Mouse (Mus musculus) liver, embryonic 14.5 days (tissue): ENCODE data around the gene Hist1h3g. TPM values are rescaled to one million over a fixed set of nuclear protein-coding genes. Genes with fewer than 3 reads are reported as not detected.
"Not testable (repeated sequence)": the region's sequence is repeated elsewhere in the genome, so short reads cannot be mapped to it uniquely, and the experiment has no call there.

Source experiments
- ATAC-seq: fragments of 200-750 bp; cut with Nextera tagmentation; 2 replicates; pipeline ENCODE4 v1.8.0; 2017; ENCODE audit warnings: moderate number of reproducible peaks, mild to moderate bottlenecking, moderate library complexity; ENCODE audit not compliant: insufficient read depth
- DNase-seq, 3 experiments: peaks; one replicate each; pipeline ENCODE4 v3.0.0-alpha.2; 2012 to 2013; ENCODE audit warnings: low read depth in 3 of 3, low spot score in 3 of 3
- H3K27ac ChIP-seq: fragments of 300-500 bp; sonication (generic); 2 replicates; pipeline ENCODE4 v1.5.1; 2014; ENCODE audit warnings: moderate library complexity, mild to moderate bottlenecking, control low read depth, inconsistent platforms
- H3K27me3 ChIP-seq: fragments of 300-500 bp; sonication (generic); 2 replicates; pipeline ENCODE4 v1.6.1; 2014; ENCODE audit warnings: mild to moderate bottlenecking, low read length, moderate library complexity; ENCODE audit not compliant: control insufficient read depth, insufficient read depth
- H3K36me3 ChIP-seq: fragments of 300-500 bp; sonication (generic); replicated peaks from 2 replicates; pipeline ENCODE4 v1.6.1; 2014; ENCODE audit warnings: low read depth; ENCODE audit not compliant: control insufficient read depth, insufficient read depth
- H3K4me1 ChIP-seq, 2 experiments: fragments of 200-500 bp in 1 of 2; fragments of 300-500 bp in 1 of 2; sonication (generic) in 1 of 2; replicated peaks; 2 replicates each; pipeline ENCODE4 v1.6.1; 2012 to 2014; ENCODE audit warnings: antibody characterized with exemption in 1 of 2, inconsistent platforms in 1 of 2, low read length in 1 of 2; ENCODE audit not compliant: control insufficient read depth in 2 of 2, insufficient read depth in 2 of 2
- H3K4me2 ChIP-seq: fragments of 300-500 bp; sonication (generic); 2 replicates; pipeline ENCODE4 v1.6.1; 2014; ENCODE audit warnings: low read depth, mild to moderate bottlenecking, control low read depth, moderate library complexity
- H3K4me3 ChIP-seq, 2 experiments: fragments of 200-500 bp in 1 of 2; fragments of 300-500 bp in 1 of 2; sonication (generic) in 1 of 2; 2 replicates each; pipeline ENCODE4 v1.5.1; 2012 to 2014; ENCODE audit warnings: low read depth in 2 of 2, low read length in 2 of 2, mild to moderate bottlenecking in 2 of 2, control low read depth in 1 of 2, inconsistent platforms in 1 of 2, moderate library complexity in 1 of 2; ENCODE audit not compliant: insufficient read depth in 1 of 2
- H3K9ac ChIP-seq: fragments of 300-500 bp; sonication (generic); replicated peaks from 2 replicates; pipeline ENCODE4 v1.6.1; 2014; ENCODE audit warnings: mild to moderate bottlenecking, control low read depth, moderate library complexity
- H3K9me3 ChIP-seq: fragments of 300-500 bp; sonication (generic); 2 replicates; pipeline ENCODE4 v1.6.1; 2016; ENCODE audit warnings: low read length, mixed read lengths; ENCODE audit not compliant: control insufficient read depth
- CTCF ChIP-seq: IDR thresholded peaks from 2 replicates; pipeline ENCODE4 v1.5.1; 2016; ENCODE audit warnings: antibody characterized with exemption, low read depth, control low read depth
- EP300 ChIP-seq: IDR thresholded peaks from 2 replicates; pipeline ENCODE4 v1.6.1; 2016; ENCODE audit warnings: antibody characterized with exemption, low read depth
- WGBS: fragments of 180-500 bp; shearing (Covaris S2); extraction: QIAGEN DNeasy Blood & Tissue Kit; methylation state at CpG from one replicate; pipeline ENCODE4 v1.1.7; 2014; ENCODE audit not compliant: insufficient replicate concordance; 5-methylcytosine and 5-hydroxymethylcytosine counted together
- polyA plus RNA-seq, 2 experiments: library from polyadenylated mRNA; depleted of rRNA in 1 of 2; stranded (reverse) in 1 of 2; unstranded in 1 of 2; fragments of >200 nt; fragmentation: Nextera tagmentation in 1 of 2; extraction: Ambion mirVana in 1 of 2; gene quantifications; 2 replicates each; pipeline versions ENCODE4 v1.2.1 to v1.2.3; 2012 to 2014

Hist1h3g gene
- polyA plus RNA-seq, 2 experiments, result 8.6 to 48.1 TPM

DNA sequence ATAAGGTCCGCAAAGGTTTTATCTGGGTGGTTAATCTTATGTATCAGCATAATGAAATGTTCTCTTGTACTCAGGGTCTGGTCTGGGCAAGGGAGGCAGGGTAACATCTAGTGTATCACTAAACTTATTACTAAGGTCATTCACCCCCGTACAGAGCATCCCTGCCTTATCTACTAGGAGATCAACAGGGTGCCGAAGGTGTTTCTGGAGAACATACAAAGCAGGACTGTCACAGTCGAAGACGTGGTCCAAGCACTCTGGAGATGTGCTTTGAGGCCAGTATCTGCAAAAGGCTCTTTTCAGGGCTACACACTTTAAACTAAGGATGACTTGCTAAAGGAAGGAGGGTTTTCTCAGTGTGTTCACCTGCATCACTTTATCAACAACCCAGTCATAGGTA, 11.5 kb downstream of the Hist1h3g start:
- Histone ChIP-seq H3K9ac (peak overlapping the region; percentile 28; the same call in 1 of the 2 replicates), H3K4me1 (peaks cover 5 to 15% of the 10 kb centered on the region in 2 experiments), H3K4me2 (peak overlapping the region; percentile 60), H3K27me3 (no peaks in the 10 kb centered on the region), H3K27ac (peak overlapping the region; percentile 89), H3K4me3 (no peak overlapping the region), H3K9me3 (no peaks in the 10 kb centered on the region), H3K36me3 (no peaks in the 10 kb centered on the region)
- TF ChIP-seq CTCF, result no peak
- no peak for TF ChIP-seq EP300
- WGBS, result 69% methylated on average over 5 of the region's 5 CpGs
- DNase-seq (no peak), ATAC-seq (no peak)

DNA sequence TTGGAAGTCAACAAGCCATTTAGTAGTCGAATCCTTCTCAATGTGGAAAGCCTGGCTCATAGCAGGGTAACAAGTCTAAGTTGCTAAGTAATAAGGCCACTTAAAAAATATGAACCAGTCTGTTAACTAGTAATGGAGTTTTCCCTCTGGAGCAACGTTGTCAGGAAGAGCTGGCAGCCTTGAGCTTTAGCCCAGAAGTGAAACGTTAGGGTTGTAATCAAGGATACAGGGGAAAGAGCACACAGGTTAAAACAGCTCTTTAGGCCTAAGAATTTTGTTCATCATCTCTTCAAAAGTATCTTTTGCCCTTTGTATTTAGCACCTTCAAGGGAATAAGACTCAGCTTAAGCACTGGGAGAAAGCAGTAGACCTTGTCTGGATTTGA, 15.5 kb downstream of the Hist1h3g start:
- H3K9ac ChIP-seq, result peak overlapping the region; percentile 89
- H3K27me3 ChIP-seq, result no peaks in the 10 kb centered on the region
- peak; percentile 6; the same call in 1 of the 2 replicates for ATAC-seq

DNA sequence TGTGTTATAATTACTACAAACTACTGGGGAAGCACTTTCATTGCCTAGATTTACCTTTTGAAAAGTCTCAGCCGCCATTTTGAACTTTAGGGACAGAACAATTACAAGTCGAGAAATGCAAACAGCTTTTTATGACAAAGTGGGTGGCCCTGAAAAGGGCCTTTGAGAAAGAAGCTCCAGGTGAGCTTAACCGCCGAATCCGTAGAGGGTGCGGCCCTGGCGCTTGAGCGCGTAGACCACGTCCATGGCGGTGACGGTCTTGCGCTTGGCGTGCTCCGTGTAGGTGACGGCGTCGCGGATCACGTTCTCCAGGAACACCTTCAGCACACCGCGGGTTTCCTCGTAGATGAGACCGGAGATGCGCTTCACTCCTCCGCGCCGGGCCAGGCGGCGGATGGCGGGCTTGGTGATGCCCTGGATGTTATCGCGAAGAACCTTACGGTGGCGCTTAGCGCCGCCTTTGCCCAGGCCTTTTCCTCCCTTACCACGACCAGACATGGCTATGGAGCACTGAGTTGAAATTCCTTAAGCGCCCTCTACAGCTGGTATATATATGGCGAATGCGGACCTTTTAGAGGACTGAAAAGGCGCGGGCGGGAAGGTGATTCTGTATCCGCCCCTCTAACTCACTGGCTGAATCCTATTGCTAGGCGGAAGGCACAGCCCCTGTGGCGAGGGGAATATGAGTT, 16.1 kb downstream of the Hist1h3g start, which contains the start of gene Hist1h4f:
Gene Hist1h4f, minus strand, starts transcription at position 503 of the 689 bp plus-strand sequence.
- ATAC-seq, result peak; percentile 62
- WGBS, result 0% methylated on average over 45 of the region's 47 CpGs
- H3K36me3 ChIP-seq, H3K9me3 ChIP-seq, H3K27me3 ChIP-seq: not testable (repeated sequence)
- H3K4me2 ChIP-seq, result peak within 1 kb of the TSS; percentile 66
- TF ChIP-seq EP300 (peak; percentile 93), CTCF (peak; percentile 54)
- peak within 1 kb of the TSS; percentile 58 to 61 for H3K4me3 ChIP-seq
- peak within 1 kb of the TSS; percentile 98 for H3K27ac ChIP-seq
- H3K9ac ChIP-seq, result peak within 1 kb of the TSS; percentile 89
- H3K4me1 ChIP-seq, result peaks cover 18 to 28% of the 10 kb centered on the region in 2 experiments
- peak; percentile 94 to 95 (median 95) for DNase-seq

More for the DNA sequence above, 15.5 kb downstream of the Hist1h3g start:
- TF ChIP-seq CTCF (no peak), EP300 (no peak)
- WGBS, result 2% methylated on average over 3 of the region's 3 CpGs
- Histone ChIP-seq H3K9me3 (no peaks in the 10 kb centered on the region), H3K4me1 (peaks cover 18 to 31% of the 10 kb centered on the region in 2 experiments), H3K27ac (peak overlapping the region; percentile 98), H3K4me2 (peak overlapping the region; percentile 66), H3K36me3 (no peaks in the 10 kb centered on the region), H3K4me3 (peak overlapping the region; percentile 58 to 61)
- peak in 1 of 3 experiments; percentile 74 for DNase-seq

DNA sequence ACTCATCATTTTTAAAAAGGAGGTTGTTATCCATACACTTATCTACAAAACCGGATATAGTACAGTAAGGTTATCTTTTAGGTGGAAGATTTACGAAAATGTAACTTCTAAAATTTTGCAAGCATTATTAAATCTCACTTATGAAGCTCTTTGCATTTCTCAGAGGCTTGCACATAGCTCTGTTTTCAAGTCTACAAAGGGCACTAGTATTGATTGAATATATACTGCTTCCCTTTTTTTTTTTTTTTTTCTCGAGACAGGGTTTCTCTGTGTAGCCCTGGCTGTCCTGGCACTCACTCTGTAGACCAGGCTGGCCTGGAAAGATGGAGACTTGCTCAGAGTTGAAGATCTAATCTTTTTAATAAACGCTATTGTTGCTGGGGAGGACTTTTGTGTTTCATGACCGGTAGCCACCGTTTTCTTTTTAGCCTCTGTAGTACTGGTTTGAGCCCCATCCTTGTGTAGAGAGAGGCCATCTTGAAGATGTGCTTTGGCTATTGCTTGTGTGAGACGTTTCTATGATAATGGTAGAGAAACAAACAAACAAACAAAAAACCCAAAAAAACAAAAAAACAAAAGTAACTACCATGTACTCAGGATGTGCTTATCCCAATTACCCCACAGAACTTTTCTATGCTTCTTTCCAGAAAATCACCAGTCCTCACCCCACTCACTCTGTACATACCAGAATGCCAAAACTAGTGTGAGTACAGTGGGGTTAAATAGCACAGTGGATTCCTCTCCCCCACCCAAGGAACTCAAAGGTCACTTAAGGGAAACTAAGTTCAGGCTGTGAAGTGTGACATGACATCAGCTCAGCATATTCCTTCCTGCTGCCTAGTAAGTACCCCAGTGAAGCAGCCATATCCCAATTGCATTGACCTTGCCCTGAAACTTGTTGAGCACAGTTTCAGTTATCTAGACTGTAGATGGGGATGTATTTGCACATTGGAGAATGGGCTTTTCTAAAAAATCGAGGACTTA, 17.0 kb downstream of the Hist1h3g start:
- H3K27me3 ChIP-seq, result no peaks in the 10 kb centered on the region
- ATAC-seq (no peak), DNase-seq (no peak)
- H3K9me3 ChIP-seq, result no peaks in the 10 kb centered on the region
- peaks cover 20 to 31% of the 10 kb centered on the region in 2 experiments for H3K4me1 ChIP-seq
- no peaks in the 10 kb centered on the region for H3K36me3 ChIP-seq
- H3K4me3 ChIP-seq, result peak overlapping the region; percentile 58 to 61; a peak in 3 of 4 replicates
- no peak for TF ChIP-seq EP300
- no peak for TF ChIP-seq CTCF
- H3K4me2 ChIP-seq, result peak overlapping the region; percentile 66
- WGBS, result 35% methylated on average over 8 of the region's 8 CpGs
- peak overlapping the region; percentile 98 for H3K27ac ChIP-seq
- peak overlapping the region; percentile 89 for H3K9ac ChIP-seq
